Mouse (Mus musculus): ENCODE data around the gene Them5.

DNA sequence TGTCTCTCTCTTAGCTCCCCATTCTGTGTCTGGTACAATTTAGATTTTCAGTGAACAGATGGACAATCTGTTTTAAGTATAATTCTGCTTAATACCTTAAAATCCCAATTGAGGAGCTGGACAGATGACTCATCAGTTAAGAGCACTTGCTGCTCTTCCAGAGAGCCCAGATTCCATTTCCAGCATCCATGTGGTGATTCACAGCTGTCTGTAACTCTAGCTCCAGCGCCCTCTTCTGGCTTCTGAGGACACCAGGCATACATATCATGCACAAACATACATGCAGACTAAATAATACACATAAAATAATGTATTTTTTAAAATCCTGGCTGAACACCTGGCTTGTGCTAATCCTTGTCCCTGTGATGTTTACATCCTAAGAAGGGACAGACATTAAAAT is 18.9 kb downstream of the Them5 start:
- TF ChIP-seq CTCF (IDR thresholded peaks at IDR 0.05; ENCODE audit: borderline replicate concordance, control insufficient read depth, extremely low read depth, insufficient read depth, low read length, poor library complexity) (no peak), POLR2A (IDR thresholded peaks at IDR 0.05; ENCODE audit: control insufficient read depth, extremely low read depth, insufficient read depth, low read length, poor library complexity) (no peak)
